Mouse (Mus musculus): ENCODE measurements around the gene Gm28305. TPM values are rescaled to one million over a fixed set of nuclear protein-coding genes. Genes with fewer than 3 reads are reported as not detected.
A peak's percentile ranks its signal among the peaks of the same experiment; 100 is the strongest.

Gene Gm28305
- total RNA-seq, 2 experiments from 2014 or later: not detected

DNA sequence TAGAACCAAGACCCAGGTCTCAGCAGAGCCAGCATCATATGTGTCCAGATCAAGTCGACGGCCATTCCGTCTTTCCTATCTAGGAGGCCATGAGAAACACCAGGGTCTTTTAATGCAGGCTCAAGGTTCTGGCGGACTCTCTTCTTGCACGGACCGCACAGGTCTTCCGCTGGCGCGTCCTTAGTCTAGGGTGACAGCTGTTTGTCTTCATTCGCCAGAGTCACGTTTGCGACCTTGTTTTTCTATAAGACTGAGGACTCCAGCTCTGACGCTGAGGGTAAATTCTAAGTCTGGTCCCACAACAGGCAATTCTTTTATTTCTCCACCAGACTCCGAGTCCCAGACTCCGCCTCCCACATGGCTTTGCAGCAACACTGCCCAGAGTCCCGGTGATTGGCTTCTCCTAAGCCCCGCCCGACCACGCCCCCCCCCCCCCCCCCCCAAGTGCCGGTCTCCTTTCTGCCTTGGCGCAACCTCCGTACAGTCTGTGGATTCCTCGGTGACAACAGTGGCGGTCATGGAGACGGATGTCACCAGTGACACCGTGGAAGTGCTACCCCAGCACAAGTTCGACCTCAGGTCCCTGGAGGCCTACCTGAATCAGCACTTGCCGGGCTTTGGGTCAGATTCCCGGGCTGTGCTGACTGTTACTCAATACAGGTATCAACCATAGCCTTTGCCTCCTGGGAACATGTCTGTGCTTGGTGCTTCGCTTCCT is 22.9 kb downstream of the Gm28305 start, which contains the start of gene Acad11:
Gene Acad11 (plus strand): TSS at position 134 of the 718 bp plus-strand sequence.
- intact Hi-C loops (cut with DNase I): no loop called here
- DNase-seq (ENCODE audit: low spot score in 2 of 2): peak; percentile 88 to 92

DNA sequence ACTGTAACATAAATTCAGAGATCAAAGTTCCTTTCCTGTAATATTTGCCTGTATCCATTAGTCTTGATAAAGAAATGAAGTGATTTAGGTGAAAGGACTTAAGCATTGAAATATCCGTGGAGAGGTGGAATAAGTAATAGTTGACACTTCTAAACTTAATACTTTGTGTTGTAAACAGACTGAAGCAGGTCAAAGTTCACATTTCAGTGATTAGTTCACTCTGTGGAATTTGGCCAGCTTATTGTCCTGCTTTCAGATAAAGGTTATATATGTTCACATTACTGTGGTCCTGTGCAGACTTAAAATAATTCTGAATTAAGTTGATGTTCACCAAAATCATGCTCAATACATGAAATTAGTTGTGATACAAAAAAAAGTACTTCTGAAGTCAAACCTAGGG is 24.1 kb downstream of the Gm28305 start:
- intact Hi-C loops (cut with DNase I): no loop called here

DNA sequence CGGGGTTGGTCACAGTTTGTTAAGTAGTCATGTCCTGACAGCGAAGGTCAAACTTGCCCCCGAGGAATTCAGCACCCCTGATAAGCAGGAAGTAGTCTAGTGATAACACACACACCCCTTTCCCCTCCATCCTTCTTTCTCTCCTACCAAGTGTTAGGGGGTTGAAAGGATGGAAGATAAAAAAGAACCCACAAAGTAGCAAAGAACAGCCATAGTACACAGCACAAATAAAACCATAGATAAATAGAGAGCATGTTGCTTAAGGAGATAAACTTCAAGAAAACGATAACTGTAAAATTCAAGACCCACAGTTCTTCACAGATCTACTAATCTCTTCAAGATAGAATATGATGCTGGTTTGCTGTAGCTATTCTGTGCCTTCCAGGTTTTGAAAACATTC is 29.8 kb downstream of the Gm28305 start:
- no peak for DNase-seq (ENCODE audit: low spot score in 2 of 2)
- intact Hi-C loops (cut with DNase I): loop anchor here (10.0 kb wide), 1 partner anchor 115 kb away; no protein-coding TSS in a partner anchor

More for the DNA sequence above, 24.1 kb downstream of the Gm28305 start:
- DNase-seq (ENCODE audit: low spot score in 2 of 2): no peak

DNA sequence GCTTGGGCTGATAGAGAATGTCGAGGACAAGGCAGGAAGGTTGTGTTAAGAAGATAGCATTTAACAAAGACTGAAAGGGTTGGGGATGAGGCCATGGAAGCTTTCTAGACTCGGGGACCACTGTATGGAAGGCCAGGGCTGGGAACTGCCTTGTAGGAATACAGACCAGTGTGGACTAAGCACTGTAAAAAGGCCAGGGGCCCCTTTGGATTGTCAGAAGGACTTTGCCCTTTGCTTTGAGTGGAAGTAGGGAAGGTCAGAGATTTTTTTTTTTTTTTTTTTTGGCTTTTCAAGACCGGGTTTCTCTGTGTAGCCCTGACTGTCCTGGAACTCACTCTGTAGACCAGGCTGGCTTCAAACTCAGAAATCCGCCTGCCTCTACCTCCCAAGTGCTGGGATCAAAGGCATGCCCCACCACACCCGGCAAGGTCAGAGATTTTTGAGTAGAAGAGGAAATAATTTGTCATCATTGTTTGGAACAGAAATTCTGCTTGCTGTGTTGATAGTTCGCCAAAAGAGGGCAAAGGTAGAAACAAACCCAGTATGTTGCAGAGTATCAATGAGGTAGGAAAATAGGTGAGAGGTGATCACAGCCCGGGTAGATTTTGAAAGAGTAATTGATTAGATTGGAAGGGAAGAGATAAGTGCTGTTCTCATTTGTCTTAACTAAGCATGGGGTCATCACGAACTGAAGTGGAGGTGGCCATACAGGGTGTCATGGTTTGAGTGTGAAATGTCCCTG is 30.6 kb downstream of the Gm28305 start:
- no peak for DNase-seq (ENCODE audit: low spot score in 2 of 2)
- intact Hi-C loops (cut with DNase I): loop anchor here (10.0 kb wide), 1 partner anchor 114 kb away; no protein-coding TSS in a partner anchor

DNA sequence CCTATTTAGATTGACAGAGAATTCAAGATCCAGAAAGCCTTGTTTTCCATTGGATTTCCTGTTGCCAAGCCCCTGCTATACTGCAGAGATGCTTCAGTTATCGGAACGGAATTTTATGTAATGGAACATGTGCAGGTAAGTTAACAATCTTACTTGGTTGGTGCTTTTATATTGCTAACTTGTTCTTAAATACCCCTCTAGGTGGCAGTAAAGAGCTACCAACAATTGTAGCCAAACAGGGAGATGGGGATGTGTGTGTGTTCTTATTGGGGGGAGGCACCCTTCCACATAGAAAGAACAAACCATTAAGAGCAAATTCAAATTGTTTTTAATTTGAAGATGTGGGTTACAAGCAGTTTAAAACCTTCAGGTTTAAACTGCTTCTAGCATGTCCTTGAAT is 35.3 kb downstream of the Gm28305 start:
- intact Hi-C loops (cut with DNase I): loop anchor here (10.0 kb wide), 1 partner anchor 109 kb away; no protein-coding TSS in a partner anchor
- DNase-seq (ENCODE audit: low spot score in 2 of 2): no peak

DNA sequence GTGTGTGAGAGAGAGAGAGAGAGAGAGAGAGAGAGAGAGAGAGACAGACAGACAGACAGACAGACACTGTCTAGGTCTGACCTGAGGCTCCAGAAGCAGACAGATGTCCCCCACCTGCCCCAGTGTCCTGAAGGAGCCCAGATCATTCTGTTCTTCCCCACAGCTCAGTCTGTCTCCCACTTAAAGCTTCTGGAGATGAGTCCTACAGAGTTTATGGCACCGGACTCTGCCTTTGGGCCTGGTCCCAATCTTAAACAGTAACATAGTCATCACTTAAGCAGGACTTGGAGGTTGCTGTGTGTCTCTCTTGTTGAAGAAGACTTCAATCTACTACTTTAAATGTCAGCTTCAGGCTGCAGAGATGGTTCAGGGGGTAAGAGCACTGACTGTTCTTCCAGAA is 38.3 kb downstream of the Gm28305 start:
- DNase-seq (ENCODE audit: low spot score in 2 of 2): no peak
- intact Hi-C loops (cut with DNase I): loop anchor here (10.0 kb wide), 1 partner anchor 106 kb away; no protein-coding TSS in a partner anchor

DNA sequence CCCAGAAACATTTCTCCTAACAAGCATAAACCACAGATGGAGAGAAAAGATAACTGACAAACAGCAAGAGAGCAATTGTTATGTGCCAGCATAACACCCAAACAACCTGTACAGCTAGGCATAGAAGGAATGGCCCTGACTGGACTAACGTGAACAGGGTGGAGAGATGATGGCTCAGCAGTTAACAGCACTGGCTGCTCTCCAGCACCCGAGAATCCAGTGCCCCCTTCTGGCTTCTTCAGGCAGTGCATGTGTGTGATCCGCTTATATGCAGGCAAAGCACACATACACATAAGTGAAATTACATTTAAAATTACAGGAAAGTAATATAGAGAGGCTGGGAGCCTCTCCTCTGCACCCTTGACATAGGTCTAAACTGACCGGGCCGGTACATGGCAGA is 38.9 kb downstream of the Gm28305 start:
- DNase-seq (ENCODE audit: low spot score in 2 of 2): no peak
- intact Hi-C loops (cut with DNase I): loop anchor here (10.0 kb wide), 1 partner anchor 105 kb away; no protein-coding TSS in a partner anchor

DNA sequence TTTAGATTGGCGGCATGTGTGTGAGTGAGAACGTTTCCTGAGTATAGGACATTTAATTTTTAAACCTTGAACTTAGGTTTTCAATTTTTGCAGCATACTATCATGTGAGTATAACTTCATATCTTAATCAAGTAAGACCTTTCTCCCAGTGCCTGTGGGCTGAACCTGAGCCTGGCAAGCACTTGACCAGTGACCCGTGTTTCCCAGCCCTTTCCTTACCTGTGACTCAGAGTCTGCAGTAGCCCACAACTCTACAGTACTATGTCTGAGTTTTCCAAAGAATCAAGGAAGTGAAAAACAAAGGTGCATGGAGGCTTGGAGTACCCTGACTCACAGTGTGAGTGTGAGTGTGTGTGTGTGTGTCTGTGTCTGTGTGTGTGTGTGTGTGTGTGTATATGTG is 39.6 kb downstream of the Gm28305 start:
- no peak for DNase-seq (ENCODE audit: low spot score in 2 of 2)
- intact Hi-C loops (cut with DNase I): loop anchor here (10.0 kb wide), 1 partner anchor 75 kb away; no protein-coding TSS in a partner anchor

DNA sequence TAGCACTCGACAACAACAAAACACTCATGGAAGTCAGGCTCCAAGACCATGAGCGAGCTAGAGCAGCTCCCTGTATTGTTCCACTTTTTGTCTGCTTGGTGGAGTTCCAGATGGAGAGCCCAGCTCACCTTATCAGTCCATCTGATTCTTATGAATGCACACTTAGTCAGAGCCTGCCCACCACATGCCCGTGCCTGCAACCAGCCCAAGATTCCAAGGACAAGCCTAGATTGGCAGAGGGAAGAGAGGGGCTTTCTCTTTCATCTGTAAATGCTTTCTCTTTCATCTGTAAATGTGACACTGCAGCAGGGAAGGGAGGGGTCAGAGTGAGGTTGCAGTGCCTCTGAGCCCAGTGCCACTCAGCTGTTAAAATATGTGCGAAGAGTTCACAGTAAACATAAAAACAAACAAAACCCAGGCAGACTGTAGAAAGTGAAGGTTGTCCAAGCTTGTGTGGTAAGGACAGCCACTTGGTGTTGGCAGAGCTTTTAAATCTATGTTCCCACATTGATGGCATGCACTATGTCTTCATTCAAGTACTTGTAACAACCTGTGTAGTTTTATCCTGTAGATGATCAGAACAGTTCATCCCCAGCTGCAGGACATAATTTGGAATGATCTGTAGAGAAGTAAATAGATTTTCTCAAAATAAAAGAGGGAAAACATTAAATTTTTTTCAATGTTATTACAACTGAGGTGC is 45.4 kb downstream of the Gm28305 start:
- intact Hi-C loops (cut with DNase I): loop anchor here (10.0 kb wide), 1 partner anchor 69 kb away; no protein-coding TSS in a partner anchor
- no peak for DNase-seq (ENCODE audit: low spot score in 2 of 2)

DNA sequence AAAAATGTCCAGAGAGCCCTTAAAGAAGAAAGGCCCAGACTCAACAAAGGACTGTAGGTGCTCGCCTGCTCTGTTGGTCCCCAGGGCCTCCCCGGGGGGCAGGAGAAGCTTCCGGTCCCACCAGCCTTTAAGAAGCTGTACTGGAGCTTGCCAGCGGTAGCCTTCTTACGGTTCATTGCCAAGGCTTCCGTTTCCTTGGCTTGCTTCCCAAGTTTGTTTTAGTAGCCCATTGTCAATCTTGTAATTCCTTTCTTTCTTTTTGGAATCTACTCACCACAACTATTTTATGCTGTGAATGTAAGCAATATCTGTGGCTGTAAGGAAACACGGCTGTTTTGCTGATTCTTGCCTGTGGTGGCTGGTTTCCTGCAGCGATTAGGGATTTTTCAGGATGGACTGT is 48.1 kb downstream of the Gm28305 start:
- intact Hi-C loops (cut with DNase I): loop anchor here (10.0 kb wide), 1 partner anchor 66 kb away; no protein-coding TSS in a partner anchor

DNA sequence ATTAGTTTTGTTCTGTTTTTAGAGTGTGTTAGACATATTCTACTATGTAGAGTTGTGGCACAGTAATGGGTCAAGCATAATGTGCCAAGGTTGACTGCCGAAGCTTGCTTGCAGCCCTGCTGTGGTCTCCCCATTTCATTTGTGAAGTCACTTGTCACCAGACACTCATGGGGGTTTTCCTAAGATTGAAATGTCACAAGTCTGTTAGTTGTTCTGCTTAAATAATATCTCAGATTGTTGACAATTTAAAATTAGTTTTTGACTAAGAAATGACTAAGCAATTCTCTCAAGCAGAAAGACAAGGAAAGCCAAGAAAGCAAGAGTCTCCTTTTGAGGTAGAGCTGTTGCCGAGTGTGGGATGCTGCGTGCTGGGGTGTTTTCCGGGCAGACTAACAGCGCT is 52.5 kb downstream of the Gm28305 start:
- DNase-seq (ENCODE audit: low spot score in 2 of 2): no peak
- intact Hi-C loops (cut with DNase I): no loop called here

More for the DNA sequence above, 48.1 kb downstream of the Gm28305 start:
- DNase-seq (ENCODE audit: low spot score in 2 of 2): no peak

DNA sequence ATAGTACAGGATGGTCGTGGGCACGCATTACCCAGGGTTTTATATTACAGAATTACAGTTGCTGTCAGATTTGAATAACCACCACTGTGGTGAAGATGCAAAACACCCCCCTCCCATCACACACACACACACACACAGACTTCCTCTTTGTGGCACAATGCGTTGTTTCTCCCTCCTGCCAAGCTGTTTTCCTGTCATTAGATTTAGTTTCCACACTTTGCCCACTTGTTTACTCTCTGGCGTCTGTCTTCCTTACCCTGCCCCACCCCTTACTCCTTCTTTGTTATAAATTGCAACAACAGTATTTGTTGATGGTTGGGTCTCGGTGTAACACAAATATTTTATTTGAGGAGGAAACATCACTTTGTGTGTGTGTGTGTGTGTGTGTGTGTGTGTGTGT is 57.8 kb downstream of the Gm28305 start:
- intact Hi-C loops (cut with DNase I): no loop called here

DNA sequence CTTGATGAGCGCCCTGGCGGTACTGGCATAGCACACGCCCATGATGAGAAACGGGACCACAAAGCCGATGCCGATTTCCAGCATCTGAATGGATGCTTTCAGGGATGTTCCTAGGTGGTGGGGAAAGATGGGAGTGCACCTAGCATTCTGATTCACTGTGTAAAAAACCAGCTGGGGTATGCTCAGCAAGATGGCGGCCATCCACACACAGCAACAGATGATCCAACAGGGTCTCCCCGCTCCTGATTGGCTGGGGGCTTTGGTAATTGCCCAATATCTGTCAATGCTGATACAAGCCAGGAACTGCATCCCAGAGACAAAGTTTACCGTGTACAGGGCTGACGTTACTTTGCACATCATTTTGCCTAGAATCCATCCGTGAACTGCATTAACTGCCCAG is 58.6 kb downstream of the Gm28305 start:
- DNase-seq (ENCODE audit: low spot score in 2 of 2): no peak
- intact Hi-C loops (cut with DNase I): no loop called here

More for the DNA sequence above, 57.8 kb downstream of the Gm28305 start:
- DNase-seq (ENCODE audit: low spot score in 2 of 2): no peak

DNA sequence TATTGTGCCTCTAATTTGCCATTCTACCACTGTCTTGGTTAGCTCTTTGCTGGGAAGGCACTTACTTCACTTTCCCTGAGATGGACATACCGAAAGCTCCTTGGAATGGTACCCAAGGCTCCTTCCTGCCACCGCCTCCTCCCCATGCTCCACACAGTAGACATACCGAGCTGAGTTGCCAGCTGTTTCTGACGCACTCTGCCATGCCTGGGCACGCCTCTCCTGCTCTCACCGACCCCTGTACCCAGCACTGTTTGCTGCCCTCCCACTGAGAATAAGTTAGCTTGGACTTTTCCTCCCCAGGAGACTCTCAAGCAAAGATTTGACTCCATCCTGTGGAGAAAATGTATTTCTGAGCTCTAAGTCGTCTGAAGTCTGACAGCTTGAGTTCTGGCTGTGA is 60.4 kb downstream of the Gm28305 start:
- no peak for DNase-seq (ENCODE audit: low spot score in 2 of 2)
- intact Hi-C loops (cut with DNase I): no loop called here

DNA sequence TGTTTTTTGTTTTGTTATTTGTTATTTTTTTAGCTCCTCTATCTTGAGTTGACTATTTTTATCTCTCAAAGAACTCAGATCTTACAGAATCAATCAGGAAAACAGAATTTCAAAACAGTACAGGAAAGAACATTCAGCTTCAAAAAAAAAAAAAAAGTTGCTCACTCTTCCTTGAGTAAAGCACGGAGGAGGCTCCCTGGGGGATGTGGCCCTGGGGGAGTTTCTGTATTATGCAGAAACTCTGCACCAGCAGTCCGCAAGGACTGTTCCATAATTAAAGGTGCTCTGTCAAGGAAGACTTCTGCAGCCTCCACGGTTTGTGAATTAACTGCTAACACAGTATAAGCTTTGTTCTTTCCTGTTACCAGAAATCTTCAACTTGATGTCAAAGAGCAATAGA is 61.0 kb downstream of the Gm28305 start:
- intact Hi-C loops (cut with DNase I): no loop called here
- no peak for DNase-seq (ENCODE audit: low spot score in 2 of 2)

DNA sequence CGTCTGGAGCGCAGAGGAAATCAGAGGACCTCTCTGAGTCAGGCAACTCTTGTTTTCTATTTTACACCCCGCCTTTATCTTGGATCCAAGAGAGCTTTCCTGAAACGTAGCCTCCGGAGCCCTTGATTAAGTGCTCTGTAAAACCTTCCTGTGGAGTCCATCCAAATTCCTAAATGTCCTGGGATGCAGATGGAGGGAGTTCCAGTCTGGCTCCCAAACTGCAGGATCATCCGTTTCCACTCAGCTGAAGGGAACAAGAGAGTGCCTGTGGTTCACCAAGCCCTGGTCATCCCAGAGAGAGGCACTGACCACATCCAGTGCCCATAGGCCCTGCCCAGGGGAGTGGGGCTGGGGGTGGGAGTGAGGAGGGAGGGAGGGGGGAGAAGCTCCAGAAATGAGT is 61.8 kb downstream of the Gm28305 start:
- intact Hi-C loops (cut with DNase I): no loop called here
- no peak for DNase-seq (ENCODE audit: low spot score in 2 of 2)

DNA sequence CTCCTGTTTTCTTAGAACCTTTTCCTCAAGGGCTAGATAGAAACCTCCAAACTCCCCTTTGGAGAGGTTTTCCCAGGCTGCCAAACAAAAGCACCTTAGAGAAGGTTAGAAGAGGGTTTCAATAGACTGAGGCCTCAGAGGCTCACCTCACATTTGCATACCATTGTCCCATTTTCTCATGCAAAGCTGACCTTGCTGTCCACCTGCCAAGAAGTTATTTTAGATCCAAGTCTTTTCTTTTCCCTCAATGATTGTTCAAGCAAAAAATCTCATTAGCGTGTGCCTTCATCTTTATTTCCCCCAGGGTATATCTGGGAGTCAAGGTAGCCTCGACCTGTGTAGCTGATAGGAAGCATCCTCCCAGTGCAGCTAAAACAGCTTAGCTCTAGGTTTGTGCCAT is 62.4 kb downstream of the Gm28305 start:
- DNase-seq (ENCODE audit: low spot score in 2 of 2): no peak
- intact Hi-C loops (cut with DNase I): no loop called here

DNA sequence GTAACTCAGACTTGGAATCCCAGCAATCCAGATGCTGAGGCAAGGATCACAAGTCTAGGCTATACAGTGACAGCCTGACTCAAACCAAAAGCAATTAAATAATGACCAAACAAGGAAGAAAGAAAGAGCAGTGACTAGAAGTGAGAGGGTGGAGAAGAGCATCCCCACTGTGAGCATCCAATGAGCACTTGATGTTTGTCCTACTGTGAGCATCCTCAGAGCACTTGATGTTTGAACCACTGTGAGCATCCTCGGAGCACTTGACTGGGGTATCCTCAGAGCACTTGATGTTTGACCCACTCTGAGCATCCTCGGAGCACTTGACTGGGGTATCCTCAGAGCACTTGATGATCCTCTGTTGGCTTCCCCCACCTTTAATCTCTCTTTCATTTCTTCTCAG is 64.5 kb downstream of the Gm28305 start:
- no peak for DNase-seq (ENCODE audit: low spot score in 2 of 2)
- intact Hi-C loops (cut with DNase I): no loop called here

DNA sequence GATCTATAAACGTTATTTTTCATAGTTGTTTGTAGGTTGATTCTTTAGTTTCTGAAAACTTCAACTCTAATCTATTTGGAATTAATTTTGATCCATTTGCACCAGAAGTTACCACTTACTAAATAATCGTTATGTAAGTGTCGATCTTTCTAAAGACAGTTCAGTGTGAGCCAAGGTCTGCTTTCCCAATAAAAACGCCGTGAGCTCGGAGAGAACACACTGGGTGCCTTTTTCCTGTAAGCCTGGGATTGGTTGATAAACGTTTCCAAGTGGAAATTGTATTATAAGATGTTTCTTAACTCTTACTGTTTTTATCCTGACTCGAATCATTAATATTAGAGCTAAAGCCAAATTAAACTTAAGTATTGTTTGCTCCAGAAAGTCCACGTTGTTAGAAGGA is 66.5 kb downstream of the Gm28305 start:
- intact Hi-C loops (cut with DNase I): no loop called here
- no peak for DNase-seq (ENCODE audit: low spot score in 2 of 2)

DNA sequence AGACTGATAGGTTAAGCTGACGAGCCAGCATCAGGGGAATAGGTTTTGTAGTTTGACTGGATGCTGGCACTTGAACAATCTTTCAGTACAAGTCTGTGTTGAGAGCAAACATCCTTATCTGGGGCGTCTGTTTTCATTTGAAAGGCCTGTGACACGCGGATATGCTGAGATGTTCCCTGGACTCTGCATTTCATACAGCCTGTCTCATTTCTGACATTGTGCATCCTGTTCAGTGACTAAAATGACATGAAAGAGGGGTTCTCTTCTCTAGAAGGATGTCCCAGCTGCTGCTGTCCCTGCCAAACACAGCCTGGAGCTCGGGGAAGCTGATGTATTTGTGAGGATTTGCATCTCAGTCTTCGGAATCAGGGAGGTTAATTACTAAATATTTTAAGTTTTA is 67.0 kb downstream of the Gm28305 start:
- DNase-seq (ENCODE audit: low spot score in 2 of 2): no peak
- intact Hi-C loops (cut with DNase I): no loop called here

Measured in left cerebral cortex, postnatal 36 days (tissue).